Mouse (Mus musculus): ENCODE measurements around the gene Tk1. TPM values are rescaled to one million over a fixed set of nuclear protein-coding genes. Genes with fewer than 3 reads are reported as not detected.

Tk1 gene
- total RNA-seq, 2 experiments from 2014 or later, result 22.9 to 27.9 TPM

DNA sequence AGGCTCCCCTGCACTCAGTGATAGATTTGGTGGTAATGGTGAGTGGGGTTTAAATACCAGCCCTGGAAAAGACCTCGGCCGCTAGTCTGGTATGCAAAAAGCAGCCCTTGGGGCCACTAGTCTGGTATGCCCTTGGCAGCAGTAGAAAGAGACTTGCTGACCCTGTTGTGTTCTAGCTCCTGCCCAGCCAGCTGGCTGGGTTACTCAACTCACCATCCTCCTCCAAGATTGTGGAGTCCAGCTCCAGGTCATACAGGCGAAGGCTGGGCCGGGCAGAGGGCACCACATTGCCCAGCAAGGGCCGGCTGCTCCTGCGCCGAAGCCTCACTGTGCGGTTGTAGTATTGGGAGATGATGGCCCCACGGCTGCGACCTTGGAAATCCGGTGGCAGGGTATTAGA, 47.9 kb downstream of the Tk1 start:
- intact Hi-C loops (cut with DNase I), result no loop called here
- DNase-seq, result no peak

GRCm38 (mm10) chr11:117777111-117777510, 48.8 kb downstream of the Tk1 start:
- DNase-seq, result no peak
- intact Hi-C loops (cut with DNase I), result no loop called here

- intact Hi-C loops (cut with DNase I), result no loop called here
- DNase-seq, result no peak
Observed at GRCm38 (mm10) chr11:117776085-117776792, 49.7 kb downstream of the Tk1 start.

DNA sequence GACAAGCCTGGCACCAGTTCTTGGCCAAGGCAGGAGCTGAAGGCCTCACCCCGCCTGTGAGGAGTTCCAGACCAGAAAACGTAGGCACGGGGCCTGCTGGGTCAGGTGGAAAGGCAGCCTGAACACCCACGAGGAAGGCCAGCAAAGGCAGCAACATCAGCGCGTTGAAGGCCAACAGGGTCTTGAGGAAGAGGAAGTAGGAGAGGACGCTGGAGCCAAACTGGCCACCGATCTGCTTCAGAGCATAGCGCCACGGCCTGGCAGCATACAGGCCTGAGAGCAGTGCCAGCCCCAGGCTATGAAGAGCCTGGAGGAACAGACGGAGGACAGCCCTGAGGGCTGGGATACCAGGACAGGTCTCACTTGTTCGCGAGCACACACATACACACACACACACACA, 50.4 kb downstream of the Tk1 start:
- intact Hi-C loops (cut with DNase I), result no loop called here

DNA sequence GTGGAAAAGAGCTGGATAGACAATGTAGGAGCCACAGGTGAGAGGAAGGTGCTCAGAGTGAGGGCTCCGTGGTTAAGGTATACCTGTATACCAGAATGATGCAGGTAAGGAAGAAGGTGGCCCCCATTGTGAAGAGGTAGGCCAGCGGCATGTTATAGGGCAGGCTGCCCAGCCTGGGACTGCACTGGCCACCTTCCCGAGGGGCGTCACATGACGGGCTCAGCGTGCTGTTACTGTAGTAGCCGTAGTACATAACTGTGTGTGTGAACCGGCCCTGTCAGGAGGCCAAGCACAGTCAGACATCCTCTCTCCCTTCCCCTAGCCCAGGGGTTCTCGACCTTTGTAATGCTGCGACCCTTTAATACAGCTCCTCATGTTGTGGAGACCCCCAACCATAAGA, 51.0 kb downstream of the Tk1 start:
- intact Hi-C loops (cut with DNase I), result loop anchor here (5.0 kb wide), 1 partner anchor 63 kb away; no protein-coding TSS in a partner anchor
- DNase-seq, result peak; percentile 52 to 61

More for the DNA sequence above, 50.4 kb downstream of the Tk1 start:
- no peak for DNase-seq

DNA sequence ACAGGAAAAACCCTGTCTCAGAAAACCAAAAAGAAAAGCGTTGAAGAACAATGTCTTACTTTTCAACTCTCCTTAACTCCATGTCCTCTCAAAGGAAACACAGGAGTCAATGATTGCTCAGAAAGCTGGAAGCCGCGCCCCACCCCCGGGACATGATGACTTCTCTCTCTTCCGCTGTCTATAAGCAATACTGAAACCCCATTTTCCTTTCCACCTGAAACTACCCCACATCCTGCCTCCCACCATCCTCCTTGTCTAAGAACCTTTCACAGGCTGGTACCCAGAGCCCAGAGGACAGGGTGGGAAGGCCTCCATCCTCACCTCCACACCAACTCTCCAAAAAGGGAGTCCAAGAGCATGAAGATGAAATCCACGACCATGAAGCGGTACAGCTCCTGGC, 53.5 kb downstream of the Tk1 start:
- DNase-seq, result no peak
- intact Hi-C loops (cut with DNase I), result loop anchor here (5.0 kb wide), 1 partner anchor 60 kb away; no protein-coding TSS in a partner anchor

DNA sequence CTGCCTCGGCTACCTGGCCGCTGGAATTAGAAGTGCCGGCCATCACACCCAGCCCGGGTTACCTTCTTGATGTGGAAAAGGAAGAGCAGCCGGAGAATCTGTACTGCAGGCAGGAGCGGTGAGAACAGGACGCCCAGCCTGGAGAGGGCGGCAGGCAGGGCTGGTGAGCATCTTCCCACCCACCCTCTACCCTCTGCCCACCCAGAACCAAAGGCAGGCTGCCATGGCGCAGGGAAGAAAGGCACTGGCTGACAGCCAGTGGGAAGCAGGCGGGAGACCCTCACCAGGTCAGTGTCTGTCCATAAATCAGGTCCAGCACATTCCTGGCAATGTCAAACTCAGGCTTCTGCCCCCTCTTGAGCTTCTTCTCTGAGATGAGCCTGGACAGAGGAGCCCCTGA, 55.5 kb downstream of the Tk1 start:
- intact Hi-C loops (cut with DNase I), result loop anchor here (5.0 kb wide), 1 partner anchor 58 kb away; no protein-coding TSS in a partner anchor
- no peak for DNase-seq

- intact Hi-C loops (cut with DNase I), result loop anchor here (5.0 kb wide), 1 partner anchor 57 kb away; no protein-coding TSS in a partner anchor
- DNase-seq, result no peak
Observed at GRCm38 (mm10) chr11:117769683-117770047, 56.2 kb downstream of the Tk1 start.

DNA sequence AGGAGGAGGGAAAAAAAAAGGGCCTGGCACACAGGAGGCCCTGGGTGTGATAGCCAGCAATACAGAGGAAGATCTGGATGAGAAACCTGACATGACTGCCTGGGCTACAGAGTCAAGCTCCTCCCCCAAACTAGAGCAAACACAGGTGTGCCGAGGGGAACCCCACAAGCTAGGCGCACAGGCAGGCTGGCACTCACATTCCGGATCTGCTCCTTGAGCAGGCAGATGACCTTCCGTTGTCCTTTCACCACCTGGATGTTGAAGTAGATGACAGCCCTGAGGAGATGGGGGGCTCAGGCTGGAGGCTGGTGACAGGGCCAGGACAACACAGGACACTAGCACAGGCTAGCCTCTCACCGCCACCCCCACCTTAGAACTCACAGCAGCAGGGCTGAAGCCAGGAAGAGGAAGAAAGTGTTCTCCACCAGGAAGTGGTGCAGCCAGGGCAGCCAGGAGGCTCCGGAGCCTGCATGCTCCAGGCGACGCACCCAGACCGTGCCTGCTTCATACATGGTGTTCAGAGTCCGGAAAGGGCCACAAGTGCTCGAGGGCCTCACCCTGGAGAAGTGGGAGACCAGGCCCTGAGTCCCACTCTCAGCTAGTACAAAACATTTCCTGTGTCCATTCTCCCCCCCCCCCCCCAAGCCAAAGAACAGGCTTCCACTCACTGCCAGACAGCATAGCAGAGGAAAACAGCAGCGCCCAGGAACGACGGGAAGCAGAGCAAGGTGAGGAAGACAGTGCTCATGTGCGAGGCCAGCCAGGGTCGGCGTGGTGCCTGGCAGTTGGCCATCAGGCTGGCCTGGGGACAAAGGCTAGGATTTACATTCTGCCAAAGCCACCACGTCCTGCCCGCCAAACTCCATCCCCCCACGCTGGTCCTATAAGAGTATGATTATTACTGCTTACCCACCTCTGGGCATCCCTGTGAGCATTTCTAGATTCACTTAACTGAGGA, 56.9 kb downstream of the Tk1 start:
- intact Hi-C loops (cut with DNase I), result no loop called here
- no peak for DNase-seq

- no peak for DNase-seq
- intact Hi-C loops (cut with DNase I), result no loop called here
Observed at GRCm38 (mm10) chr11:117766275-117766674, 59.6 kb downstream of the Tk1 start.

Other genes starting within 250 kb of the Tk1 start
- 10 to 100 TPM; 32.2 to 33.9 TPM for gene Tnrc6c, start 171.8 kb downstream of the Tk1 start, total RNA-seq (2021)
- gene Tmc8, start 44.0 kb downstream of the Tk1 start, total RNA-seq (2021), result 1 to 10 TPM; 4.4 to 6.4 TPM
- gene Tmc6, start 43.9 kb downstream of the Tk1 start, total RNA-seq (2021), result 10 to 100 TPM; 29.4 to 33.7 TPM
- not detected for gene 6030468B19Rik, start 28.4 kb downstream of the Tk1 start, total RNA-seq (2021)
- gene Gm20708, start 16.4 kb downstream of the Tk1 start, total RNA-seq (2021), result 1 to 10 TPM; 1.5 to 2.5 TPM
- gene Syngr2, start 16.4 kb downstream of the Tk1 start, total RNA-seq (2021), result 100 to 1,000 TPM; 100 to 105 TPM
- 1 to 10 TPM; 7.4 to 10.0 TPM for gene Afmid, start 168 bp downstream of the Tk1 start, total RNA-seq (2021)
- 10 to 100 TPM; 17.4 to 18.4 TPM for gene Birc5, start 23.2 kb upstream of the Tk1 start, total RNA-seq (2021)
- gene Tmem235, start 34.7 kb upstream of the Tk1 start, total RNA-seq (2021), result not detected
- gene Tha1, start 47.4 kb upstream of the Tk1 start, total RNA-seq (2021), result 1 to 10 TPM; 5.1 to 5.7 TPM
- gene Socs3, start 144.0 kb upstream of the Tk1 start, total RNA-seq (2021), result 1 to 10 TPM; 3.7 to 5.8 TPM
- 10 to 100 TPM; 21.2 to 23.7 TPM for gene Pgs1, start 160.2 kb upstream of the Tk1 start, total RNA-seq (2021)